Mouse (Mus musculus) midbrain, embryonic 10.5 days (tissue): ENCODE results near the gene Gm45234. TPM values are rescaled to one million over a fixed set of nuclear protein-coding genes. Genes with fewer than 3 reads are reported as not detected.

ENCODE experiments used
- DNase-seq: peaks from one replicate; pipeline ENCODE4 v3.0.0-alpha.2; 2017; ENCODE audit warnings: low spot score
- H3K27ac ChIP-seq: fragments of 300-500 bp; sonication (generic); replicated peaks from 2 replicates; pipeline ENCODE4 v1.5.1; 2016; ENCODE audit warnings: mild to moderate bottlenecking
- H3K27me3 ChIP-seq: fragments of 300-500 bp; sonication (generic); 2 replicates; pipeline ENCODE4 v1.6.1; 2016; ENCODE audit warnings: low read depth, mild to moderate bottlenecking; ENCODE audit not compliant: poor library complexity, severe bottlenecking
- H3K36me3 ChIP-seq: fragments of 300-500 bp; sonication (generic); 2 replicates; pipeline ENCODE4 v1.6.1; 2016; ENCODE audit warnings: mild to moderate bottlenecking, moderate library complexity
- H3K4me1 ChIP-seq: fragments of 300-500 bp; sonication (generic); 2 replicates; pipeline ENCODE4 v1.6.1; 2016
- H3K4me3 ChIP-seq: fragments of 300-500 bp; sonication (generic); 2 replicates; pipeline ENCODE4 v1.5.1; 2016; ENCODE audit warnings: mild to moderate bottlenecking, moderate library complexity
- H3K9me3 ChIP-seq: fragments of 300-500 bp; sonication (generic); replicated peaks from 2 replicates; pipeline ENCODE4 v1.6.1; 2016; ENCODE audit warnings: mild to moderate bottlenecking
- WGBS: fragments of 180-500 bp; shearing (Covaris S2); methylation state at CpG from one replicate; pipeline ENCODE4 v1.1.7; 2016; 5-methylcytosine and 5-hydroxymethylcytosine counted together
- polyA plus RNA-seq: library from polyadenylated mRNA; unstranded; fragments of >200 nt; fragmentation: Nextera tagmentation; extraction: Ambion mirVana; gene quantifications from 2 replicates; pipeline ENCODE4 v1.2.1, GENCODE M21; 2016

The Gm45234 gene
- polyA plus RNA-seq, 1 experiment from 2014 or later, result not detected

DNA sequence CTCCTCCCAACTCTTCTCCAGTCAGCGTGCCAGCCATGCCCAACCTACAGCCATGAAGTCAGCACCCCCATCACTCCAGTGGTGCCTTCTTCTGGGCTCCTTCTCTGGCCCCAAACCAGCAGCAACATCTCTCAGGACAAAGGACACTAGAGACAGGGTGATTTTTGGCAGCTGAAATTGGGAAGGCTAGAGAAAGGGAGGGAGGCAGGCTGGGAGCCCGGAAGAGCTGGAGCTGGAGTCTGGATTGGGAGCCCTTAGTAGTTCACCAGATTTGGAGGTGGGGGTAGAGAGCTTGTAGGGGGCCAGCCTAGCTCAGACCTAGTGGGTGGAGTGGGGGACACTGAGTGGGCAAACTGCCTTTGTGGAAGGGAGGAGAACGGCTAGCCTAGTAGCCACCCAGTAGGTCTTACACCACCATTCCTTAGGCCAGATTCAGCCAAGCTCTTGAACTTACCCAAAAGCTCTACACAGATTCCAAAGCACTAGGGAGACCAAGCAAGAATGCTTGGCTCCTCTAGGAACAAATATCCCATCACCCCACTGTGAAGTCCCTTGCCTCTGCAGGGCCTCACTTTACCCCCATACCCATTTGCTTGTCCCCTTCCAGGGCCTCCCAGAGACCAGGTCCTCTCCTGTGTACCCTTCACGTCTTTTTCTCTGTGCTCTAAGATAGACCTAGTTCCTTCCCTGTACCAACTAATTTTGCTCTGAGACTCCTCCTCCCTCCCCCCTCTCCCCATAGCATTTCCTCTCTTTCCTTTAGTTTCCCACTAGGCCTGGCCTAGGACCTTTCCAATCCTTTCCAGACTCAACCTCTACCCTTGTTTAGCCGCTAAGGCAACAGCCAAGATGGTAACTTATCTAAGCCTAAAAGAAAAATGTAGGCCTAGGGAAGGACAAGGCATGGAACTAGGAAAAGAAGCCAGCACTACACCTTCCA, 2.4 kb upstream of the Gm45234 start:
- Histone ChIP-seq H3K9me3 (no peaks in the 10 kb centered on the region), H3K4me3 (peak overlapping the region; percentile 90), H3K36me3 (0 out of 2 replicates have a peak, but pooled peaks cover 1% of the 10 kb centered on the region), H3K27ac (peak overlapping the region; percentile 98), H3K4me1 (peaks cover 54% of the 10 kb centered on the region), H3K27me3 (peaks cover 11% of the 10 kb centered on the region; the same call in 1 of the 2 replicates)
- 24% methylated on average over 5 of the region's 5 CpGs for WGBS
- peak; percentile 67 for DNase-seq

DNA sequence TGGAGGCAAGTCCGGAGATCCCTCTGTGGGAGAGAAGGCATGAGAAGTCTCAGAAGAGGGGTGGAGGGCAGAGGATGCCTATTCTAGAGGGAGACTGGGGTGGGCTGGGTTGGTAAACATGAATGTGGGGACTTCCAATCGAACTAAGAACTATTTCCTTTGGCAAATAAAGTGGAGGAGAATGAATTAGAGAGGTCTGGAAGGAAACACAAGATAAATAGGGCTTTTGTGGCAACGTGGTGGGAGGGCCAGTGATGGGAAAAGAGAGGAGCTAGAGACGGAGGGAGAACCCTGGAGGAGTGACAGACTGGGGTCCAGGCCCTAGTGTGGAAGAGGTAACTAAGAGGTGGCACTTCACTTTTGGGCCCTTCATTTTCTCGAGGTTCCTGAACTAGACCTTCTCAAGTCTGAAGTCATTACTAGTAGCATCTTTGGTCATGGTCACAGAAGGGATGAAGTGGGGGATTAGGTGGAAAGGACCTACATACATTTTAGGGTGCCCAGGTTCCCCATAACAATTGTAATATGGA, 1.6 kb upstream of the Gm45234 start:
- Histone ChIP-seq H3K9me3 (no peaks in the 10 kb centered on the region), H3K4me3 (peak overlapping the region; percentile 90), H3K36me3 (0 out of 2 replicates have a peak, but pooled peaks cover 3% of the 10 kb centered on the region), H3K4me1 (peaks cover 54% of the 10 kb centered on the region), H3K27ac (peak overlapping the region; percentile 98), H3K27me3 (0 out of 2 replicates have a peak, but pooled peaks cover 4% of the 10 kb centered on the region)
- whole genome bisulfite sequencing, result 4% methylated on average over 5 of the region's 5 CpGs
- no peak for DNase-seq

DNA sequence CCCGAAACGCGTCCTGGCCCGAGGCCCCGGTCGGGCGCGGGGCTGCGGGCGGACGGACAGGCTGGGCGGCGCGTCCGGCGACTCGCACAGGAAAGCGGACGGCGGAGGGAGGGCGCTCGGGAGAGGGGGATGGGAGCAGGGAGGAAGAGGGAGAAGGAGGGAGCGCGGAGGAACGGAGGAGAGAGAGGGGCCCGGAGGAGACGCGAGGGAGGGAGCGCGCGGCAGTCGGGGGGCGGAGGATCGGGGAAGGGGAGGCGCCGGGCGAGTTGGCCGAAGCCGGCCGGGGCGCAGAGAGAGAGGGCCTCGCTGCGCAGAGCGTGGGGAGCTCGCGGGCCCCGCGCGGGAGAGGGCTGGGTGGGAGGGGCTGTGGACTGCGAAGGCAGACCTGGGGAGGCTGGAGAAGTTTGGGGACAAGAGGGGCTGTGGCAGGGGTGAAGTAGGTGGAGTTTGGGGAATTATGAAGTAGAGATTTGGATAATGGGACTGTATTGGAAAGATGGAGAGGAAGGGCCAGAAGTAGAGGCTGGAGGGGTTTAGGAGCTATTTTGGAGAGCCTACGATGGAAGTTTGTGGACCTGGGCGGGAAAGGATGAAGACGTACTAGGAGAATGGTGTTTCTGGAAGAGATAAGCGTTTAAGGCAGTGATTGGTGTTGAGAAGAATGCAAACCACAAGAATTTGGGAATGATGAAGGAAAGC, 980 bp upstream of the Gm45234 start:
- Histone ChIP-seq H3K4me1 (peaks cover 54% of the 10 kb centered on the region), H3K36me3 (0 out of 2 replicates have a peak, but pooled peaks cover 3% of the 10 kb centered on the region), H3K9me3 (no peaks in the 10 kb centered on the region), H3K27ac (peak overlapping the region; percentile 98), H3K4me3 (peak overlapping the region; percentile 90), H3K27me3 (no peaks in the 10 kb centered on the region)
- DNase-seq, result peak; percentile 87
- under 1% methylated on average over 54 of the region's 54 CpGs for WGBS

DNA sequence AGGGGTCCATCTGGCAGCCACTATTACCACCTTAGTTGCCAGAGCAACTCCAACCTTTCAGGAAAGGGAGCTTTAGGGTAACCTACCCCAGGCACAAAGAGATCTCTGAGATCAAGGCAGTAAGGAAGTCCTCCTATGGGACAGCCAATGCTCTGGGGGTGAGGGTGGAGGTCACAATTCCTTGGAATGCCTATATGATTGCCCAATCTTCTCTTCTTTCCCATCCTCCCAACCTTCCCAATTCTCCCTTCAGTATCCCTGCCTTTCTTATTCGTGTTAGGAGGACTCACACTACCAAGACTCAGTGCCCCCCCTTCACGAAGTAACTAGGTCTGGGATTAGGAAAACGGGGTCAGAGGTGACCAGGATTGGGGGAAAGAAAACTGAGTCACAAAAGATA, 515 bp downstream of the Gm45234 start:
- Histone ChIP-seq H3K27me3 (no peaks in the 10 kb centered on the region), H3K4me1 (peaks cover 54% of the 10 kb centered on the region), H3K27ac (peak overlapping the region; percentile 98), H3K4me3 (peak overlapping the region; percentile 90), H3K36me3 (0 out of 2 replicates have a peak, but pooled peaks cover 10% of the 10 kb centered on the region), H3K9me3 (no peaks in the 10 kb centered on the region)
- WGBS, result 1% methylated on average over 3 of the region's 3 CpGs
- DNase-seq, result peak; percentile 14

DNA sequence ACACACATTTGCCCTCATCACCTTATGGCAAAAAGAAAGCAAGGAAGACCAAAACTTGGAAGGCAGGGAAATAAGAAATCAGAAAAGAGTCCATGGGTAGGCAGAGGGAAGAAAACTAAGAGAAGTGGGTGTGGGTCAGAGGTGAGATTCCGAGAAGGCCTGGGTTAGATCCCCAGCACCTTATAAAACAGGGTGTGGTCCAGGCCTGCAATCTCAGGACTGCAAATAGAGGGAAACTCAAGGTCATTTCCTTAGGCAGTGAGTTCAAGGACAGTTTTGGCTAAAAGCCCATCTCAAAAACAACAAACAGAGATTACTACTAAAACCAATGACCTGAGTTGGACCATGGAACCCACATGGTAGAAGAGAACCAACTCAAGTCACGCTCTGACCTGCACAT, 2.0 kb downstream of the Gm45234 start:
- peaks cover 23% of the 10 kb centered on the region for H3K36me3 ChIP-seq
- H3K4me3 ChIP-seq, result 0 out of 2 replicates have a peak overlapping the region, but pooled peaks have one; percentile 90
- H3K27me3 ChIP-seq, result no peaks in the 10 kb centered on the region
- no peak overlapping the region for H3K27ac ChIP-seq
- WGBS, result 89% methylated on average over 2 of the region's 2 CpGs
- no peak for DNase-seq
- peaks cover 47% of the 10 kb centered on the region for H3K4me1 ChIP-seq
- no peaks in the 10 kb centered on the region for H3K9me3 ChIP-seq

DNA sequence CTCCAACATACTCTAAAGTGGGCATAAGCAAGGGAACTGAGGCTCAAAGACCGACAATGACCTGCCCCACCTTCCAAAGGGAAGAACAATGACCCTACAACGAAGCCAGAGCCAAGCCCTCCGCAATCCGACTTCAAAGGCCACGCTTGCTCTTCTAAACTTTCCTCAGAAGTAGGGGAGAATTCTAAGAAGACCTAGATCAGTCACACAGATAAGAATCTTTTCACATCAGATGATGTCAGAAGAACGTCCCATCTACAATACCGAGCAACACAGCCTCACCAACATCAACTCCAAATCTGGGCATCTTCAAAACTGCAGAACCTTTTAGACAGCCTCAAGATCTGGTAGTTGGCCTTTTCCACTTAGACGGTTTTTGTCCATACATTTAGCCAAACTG, 5.4 kb downstream of the Gm45234 start:
- DNase-seq, result no peak
- Histone ChIP-seq H3K27ac (no peak overlapping the region), H3K27me3 (0 out of 2 replicates have a peak, but pooled peaks cover 4% of the 10 kb centered on the region), H3K4me1 (peaks cover 41% of the 10 kb centered on the region), H3K9me3 (no peaks in the 10 kb centered on the region), H3K36me3 (peaks cover 47% of the 10 kb centered on the region), H3K4me3 (no peak overlapping the region)
- WGBS, result 90% methylated on average over 8 of the region's 8 CpGs

DNA sequence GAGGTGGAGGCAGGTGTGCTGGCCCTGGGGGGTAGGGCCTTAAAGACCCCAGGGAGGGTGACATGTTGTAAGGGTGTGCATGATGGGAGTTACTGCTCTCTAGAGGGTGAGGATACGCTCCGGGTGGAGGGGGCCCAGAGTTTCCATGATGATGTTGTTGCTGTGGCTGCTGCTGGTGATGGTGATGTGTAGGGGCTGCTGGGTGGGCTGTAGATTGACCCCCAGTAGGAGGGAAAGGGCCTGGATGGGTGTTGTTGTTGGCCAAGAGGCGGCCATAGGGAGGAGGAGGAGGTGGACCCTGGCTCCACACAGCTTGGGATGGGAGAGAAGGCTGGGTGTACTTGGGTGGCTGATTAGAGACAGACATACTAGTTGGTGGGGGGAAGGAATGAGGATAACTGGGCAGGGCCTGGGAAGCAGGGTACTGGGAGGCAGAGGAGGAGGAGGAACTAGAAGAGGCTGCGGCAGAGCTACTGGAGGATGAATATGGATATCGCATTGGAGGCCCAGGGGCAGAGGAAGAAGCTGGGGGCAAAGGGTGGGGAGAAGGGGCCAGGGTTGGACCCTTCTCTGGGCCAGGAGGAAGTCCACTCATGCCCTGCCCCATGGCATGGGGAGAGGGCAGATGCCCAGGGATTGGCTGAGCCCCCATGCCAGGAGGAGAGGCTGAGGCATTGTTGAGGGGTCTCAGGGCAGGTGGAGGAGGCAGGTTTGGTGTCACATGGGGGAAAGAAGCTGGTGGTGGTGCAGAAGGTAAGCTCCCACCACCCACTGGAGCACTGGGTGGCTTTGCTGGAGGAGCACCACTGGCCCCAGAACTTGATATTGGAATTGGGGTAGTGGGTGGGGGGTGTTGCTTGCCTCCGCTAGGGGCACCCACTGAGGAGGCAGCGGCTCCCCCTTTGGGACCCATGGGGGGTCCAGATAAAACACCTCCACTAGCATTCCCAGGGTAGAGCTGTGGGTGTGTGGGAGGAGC, 8.9 kb downstream of the Gm45234 start:
- Histone ChIP-seq H3K27me3 (0 out of 2 replicates have a peak, but pooled peaks cover 4% of the 10 kb centered on the region), H3K27ac (peak overlapping the region; percentile 96)
- 87% methylated on average over 7 of the region's 7 CpGs for WGBS

DNA sequence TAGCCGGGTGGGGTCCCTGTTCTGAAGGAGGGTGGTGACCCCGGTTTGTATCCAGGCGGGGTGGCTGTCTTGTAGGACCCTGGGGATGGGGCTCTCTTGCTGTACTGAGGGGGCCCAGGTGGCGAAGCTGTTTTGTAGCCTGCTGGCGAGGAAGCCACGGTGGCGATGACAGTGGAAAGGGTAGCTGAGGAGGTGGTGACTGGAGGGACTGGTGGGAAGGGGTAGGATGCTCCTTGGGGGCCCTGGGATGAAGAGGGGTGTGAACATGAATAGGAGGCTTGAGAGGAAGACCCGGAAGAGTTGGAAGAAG, 9.6 kb downstream of the Gm45234 start:
- Histone ChIP-seq H3K4me1 (peaks cover 46% of the 10 kb centered on the region), H3K27ac (peak overlapping the region; percentile 96), H3K9me3 (no peaks in the 10 kb centered on the region), H3K4me3 (peak overlapping the region; percentile 76), H3K36me3 (peaks cover 73% of the 10 kb centered on the region), H3K27me3 (0 out of 2 replicates have a peak, but pooled peaks cover 4% of the 10 kb centered on the region)
- no peak for DNase-seq
- WGBS, result 20% methylated on average over 8 of the region's 8 CpGs

More for the DNA sequence above, 8.9 kb downstream of the Gm45234 start:
- peaks cover 76% of the 10 kb centered on the region for H3K36me3 ChIP-seq
- DNase-seq, result no peak
- H3K9me3 ChIP-seq, result no peaks in the 10 kb centered on the region
- peaks cover 40% of the 10 kb centered on the region for H3K4me1 ChIP-seq
- H3K4me3 ChIP-seq, result peak overlapping the region; percentile 76

DNA sequence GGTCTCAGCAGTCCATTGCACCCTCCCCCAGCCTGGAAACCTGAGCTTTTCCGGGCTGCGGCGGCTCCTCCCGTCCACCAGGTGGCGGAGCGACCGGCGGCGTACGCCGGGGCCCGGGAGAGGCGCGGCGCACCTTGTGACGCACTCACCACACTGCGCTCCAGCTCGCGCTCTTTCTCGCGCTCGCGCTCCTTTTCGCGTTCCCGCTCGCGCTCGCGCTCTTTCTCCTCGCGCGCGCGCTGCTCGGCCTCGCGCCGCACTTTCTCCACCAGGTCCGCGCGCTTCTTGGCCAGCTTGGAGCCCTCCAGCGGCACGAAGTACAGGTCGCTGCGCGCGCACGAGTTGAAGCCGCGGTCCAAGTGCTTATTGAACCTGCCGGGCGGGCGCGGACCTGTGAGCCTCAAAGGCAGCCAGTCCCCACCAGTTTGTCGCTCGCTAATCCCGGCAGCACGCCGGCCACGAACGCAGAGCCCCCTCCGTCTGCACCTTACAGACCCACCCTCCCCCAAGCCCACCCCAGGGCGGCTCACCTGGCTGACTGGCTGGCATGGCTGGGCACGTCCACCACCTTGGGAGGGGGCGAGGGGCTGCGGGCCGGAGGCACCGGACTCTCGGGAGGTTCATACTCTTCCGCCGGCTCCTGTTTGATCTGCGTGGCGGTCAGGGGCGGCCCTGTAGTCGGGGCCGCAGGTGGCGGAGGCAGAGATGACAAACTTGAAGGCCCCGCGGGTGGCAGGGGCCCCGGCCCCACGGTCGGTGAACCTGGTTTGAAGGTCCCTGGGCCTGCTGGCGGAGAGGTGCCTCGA, 10.1 kb downstream of the Gm45234 start:
- Histone ChIP-seq H3K4me1 (peaks cover 46% of the 10 kb centered on the region), H3K27me3 (0 out of 2 replicates have a peak, but pooled peaks cover 4% of the 10 kb centered on the region), H3K9me3 (no peaks in the 10 kb centered on the region), H3K4me3 (peak overlapping the region; percentile 76), H3K27ac (peak overlapping the region; percentile 96), H3K36me3 (peaks cover 70% of the 10 kb centered on the region)
- peak; percentile 91 for DNase-seq
- WGBS, result under 1% methylated on average over 85 of the region's 85 CpGs

DNA sequence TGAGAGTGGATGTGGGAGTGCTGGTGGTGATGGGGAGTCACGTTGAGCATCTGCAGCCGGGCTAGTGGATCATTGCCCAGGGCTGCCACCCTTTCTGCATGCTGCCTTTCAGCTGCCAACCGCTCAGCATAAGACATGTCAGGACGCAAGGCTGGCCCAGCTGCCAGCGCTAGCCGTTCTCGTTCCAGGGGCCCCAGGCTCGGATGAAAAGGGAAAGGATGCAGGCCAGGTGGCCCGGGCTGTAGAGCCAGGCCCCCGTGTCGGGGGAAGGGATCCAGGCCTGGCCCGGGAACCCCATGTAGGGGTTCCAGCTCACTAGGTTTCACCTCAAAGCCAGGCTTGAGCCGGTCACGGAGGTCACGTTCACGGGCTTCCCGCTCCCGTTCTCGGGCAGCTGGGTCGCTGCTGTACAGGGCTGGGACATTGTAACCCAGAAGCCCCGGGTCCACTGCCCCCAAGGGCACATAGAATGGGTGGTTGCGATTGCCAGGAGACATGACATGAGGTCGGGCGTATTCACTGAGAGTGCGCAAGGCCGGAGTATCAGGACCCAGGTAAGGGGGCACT, 11.0 kb downstream of the Gm45234 start:
- 0 out of 2 replicates have a peak, but pooled peaks cover 4% of the 10 kb centered on the region for H3K27me3 ChIP-seq
- WGBS, result 70% methylated on average over 26 of the region's 26 CpGs
- peak overlapping the region; percentile 96 for H3K27ac ChIP-seq
- no peak for DNase-seq
- peak overlapping the region; percentile 76 for H3K4me3 ChIP-seq
- no peaks in the 10 kb centered on the region for H3K9me3 ChIP-seq
- H3K4me1 ChIP-seq, result peaks cover 54% of the 10 kb centered on the region
- peaks cover 65% of the 10 kb centered on the region for H3K36me3 ChIP-seq

DNA sequence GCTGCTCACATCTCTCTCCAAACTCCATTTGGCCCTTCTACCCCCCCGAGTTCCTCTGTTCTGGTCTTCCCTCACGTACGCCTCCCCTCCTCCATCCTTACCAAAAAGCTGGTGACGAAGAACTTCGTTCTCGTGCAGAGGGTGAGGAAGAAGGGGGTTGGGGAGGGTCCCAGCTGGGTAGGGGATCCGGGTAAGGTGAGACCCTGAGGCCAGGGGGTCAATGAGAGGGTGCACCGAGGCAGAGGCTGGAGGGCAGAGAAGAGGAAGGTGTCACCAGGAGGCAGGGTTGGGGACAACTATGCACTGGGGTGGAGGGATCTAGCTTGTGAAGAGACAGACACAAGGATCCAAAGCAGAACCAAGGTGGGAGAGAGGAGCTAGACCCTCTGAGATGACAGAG, 12.2 kb downstream of the Gm45234 start:
- Histone ChIP-seq H3K36me3 (peaks cover 62% of the 10 kb centered on the region), H3K27me3 (0 out of 2 replicates have a peak, but pooled peaks cover 4% of the 10 kb centered on the region), H3K9me3 (no peaks in the 10 kb centered on the region), H3K27ac (no peak overlapping the region), H3K4me1 (peaks cover 66% of the 10 kb centered on the region), H3K4me3 (no peak overlapping the region)
- DNase-seq, result no peak
- 89% methylated on average over 8 of the region's 8 CpGs for WGBS
